Mouse (Mus musculus) embryonic facial prominence, embryonic 12.5 days (tissue): ENCODE results near the gene Nrarp. TPM values are rescaled to one million over a fixed set of nuclear protein-coding genes. Genes with fewer than 3 reads are reported as not detected.

ENCODE experiments used
- ATAC-seq: fragments of 200-750 bp; cut with Nextera tagmentation; 2 replicates; pipeline ENCODE4 v1.8.0; 2017; ENCODE audit not compliant: insufficient number of reproducible peaks, insufficient read depth, low FRiP score, low TSS enrichment
- H3K27ac ChIP-seq: fragments of 300-500 bp; sonication (generic); 2 replicates; pipeline ENCODE4 v1.5.1; 2016; ENCODE audit warnings: mild to moderate bottlenecking
- H3K27me3 ChIP-seq: fragments of 300-500 bp; sonication (generic); 2 replicates; pipeline ENCODE4 v1.6.1; 2016; ENCODE audit warnings: mild to moderate bottlenecking, moderate library complexity
- H3K36me3 ChIP-seq: fragments of 300-500 bp; sonication (generic); 2 replicates; pipeline ENCODE4 v1.6.1; 2016; ENCODE audit warnings: mild to moderate bottlenecking
- H3K4me1 ChIP-seq: fragments of 300-500 bp; sonication (generic); 2 replicates; pipeline ENCODE4 v1.6.1; 2016
- H3K4me2 ChIP-seq: fragments of 300-500 bp; sonication (generic); replicated peaks from 2 replicates; pipeline ENCODE4 v1.6.1; 2016; ENCODE audit warnings: mild to moderate bottlenecking, moderate library complexity
- H3K4me3 ChIP-seq: fragments of 300-500 bp; sonication (generic); 2 replicates; pipeline ENCODE4 v1.5.1; 2016; ENCODE audit warnings: mild to moderate bottlenecking
- H3K9ac ChIP-seq: fragments of 300-500 bp; sonication (generic); 2 replicates; pipeline ENCODE4 v1.6.1; 2016; ENCODE audit warnings: mild to moderate bottlenecking, moderate library complexity
- H3K9me3 ChIP-seq: fragments of 300-500 bp; sonication (generic); 2 replicates; pipeline ENCODE4 v1.6.1; 2016; ENCODE audit warnings: mild to moderate bottlenecking, moderate library complexity
- WGBS: fragments of 180-500 bp; shearing (Covaris S2); methylation state at CpG from one replicate; pipeline ENCODE4 v1.1.7; 2016; 5-methylcytosine and 5-hydroxymethylcytosine counted together
- polyA plus RNA-seq: library from polyadenylated mRNA; unstranded; fragments of >200 nt; fragmentation: Nextera tagmentation; extraction: Ambion mirVana; gene quantifications from 2 replicates; pipeline ENCODE4 v1.2.1, GENCODE M21; 2016

The Nrarp gene
- polyA plus RNA-seq, 1 experiment from 2014 or later: 21.3 TPM

DNA sequence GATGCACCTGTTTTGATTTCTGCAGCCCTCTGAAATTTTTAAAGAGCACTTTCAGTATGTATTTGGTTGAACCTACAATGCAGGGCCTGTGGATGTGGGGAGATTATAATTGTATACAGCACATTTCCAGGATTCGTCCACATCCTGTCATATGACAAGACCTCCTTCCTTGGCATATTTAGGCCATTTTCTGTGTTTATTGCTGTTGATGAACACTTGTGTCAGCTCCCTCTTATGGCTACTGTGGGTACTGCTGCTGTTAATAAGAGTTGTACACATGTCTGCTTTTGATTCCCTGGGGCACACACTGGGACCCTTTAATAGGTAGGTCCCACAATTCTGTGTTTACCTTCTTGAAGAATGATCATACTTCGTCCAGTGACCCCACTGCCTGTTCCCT is 22.9 kb upstream of the Nrarp start:
- no peaks in the 10 kb centered on the region for H3K4me1 ChIP-seq
- H3K4me3 ChIP-seq: no peak overlapping the region
- no peaks in the 10 kb centered on the region for H3K36me3 ChIP-seq
- WGBS: 54% methylated on average over 2 of the region's 2 CpGs
- H3K27ac ChIP-seq: no peak overlapping the region
- H3K9ac ChIP-seq: no peak overlapping the region
- no peaks in the 10 kb centered on the region for H3K9me3 ChIP-seq
- no peaks in the 10 kb centered on the region; the same call in 1 of the 2 replicates for H3K27me3 ChIP-seq
- no peak for ATAC-seq
- H3K4me2 ChIP-seq: no peak overlapping the region

- 28% methylated on average over 4 of the region's 4 CpGs for WGBS
- Histone ChIP-seq H3K9ac (peak overlapping the region; percentile 62; the same call in 1 of the 2 replicates), H3K27ac (no peak overlapping the region), H3K27me3 (no peaks in the 10 kb centered on the region; the same call in 1 of the 2 replicates), H3K4me2 (peak overlapping the region; percentile 87), H3K4me3 (peak overlapping the region; percentile 49), H3K4me1 (peaks cover 27% of the 10 kb centered on the region), H3K36me3 (no peaks in the 10 kb centered on the region), H3K9me3 (no peaks in the 10 kb centered on the region)
- peak; percentile 0; the same call in 1 of the 2 replicates for ATAC-seq
These were observed 13.1 kb upstream of the Nrarp start for GRCm38 (mm10) chr2:25167481-25167880.

GRCm38 (mm10) chr2:25167919-25168664 is 12.5 kb upstream of the Nrarp start:
- Histone ChIP-seq H3K4me2 (peak overlapping the region; percentile 87), H3K4me3 (peak overlapping the region; percentile 49), H3K9ac (peak overlapping the region; percentile 62), H3K9me3 (no peaks in the 10 kb centered on the region), H3K4me1 (peaks cover 27% of the 10 kb centered on the region), H3K36me3 (no peaks in the 10 kb centered on the region), H3K27me3 (no peaks in the 10 kb centered on the region; the same call in 1 of the 2 replicates), H3K27ac (peak overlapping the region; percentile 75)
- WGBS: 3% methylated on average over 29 of the region's 41 CpGs
- peak; percentile 38 for ATAC-seq

DNA sequence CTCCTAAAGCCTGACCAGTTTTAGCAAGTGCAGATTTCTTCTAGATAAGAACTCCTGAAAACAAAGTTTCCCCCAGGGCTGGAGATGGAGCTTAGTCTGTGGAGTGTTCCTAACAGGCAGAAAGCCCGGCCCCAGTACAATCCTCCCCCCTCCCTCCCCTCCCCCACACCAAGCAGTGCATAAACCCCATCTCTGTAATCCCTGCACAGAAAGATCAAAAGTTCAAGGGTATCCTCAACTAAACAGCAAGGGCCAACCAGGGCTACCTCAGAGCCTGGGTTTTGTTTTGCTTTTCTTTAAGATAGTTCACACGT is 11.9 kb upstream of the Nrarp start:
- peak overlapping the region; percentile 49 for H3K4me3 ChIP-seq
- no peak overlapping the region for H3K9ac ChIP-seq
- H3K27ac ChIP-seq: peak overlapping the region; percentile 75
- H3K4me1 ChIP-seq: peaks cover 22% of the 10 kb centered on the region
- H3K4me2 ChIP-seq: peak overlapping the region; percentile 87
- no peaks in the 10 kb centered on the region for H3K36me3 ChIP-seq
- no peaks in the 10 kb centered on the region for H3K27me3 ChIP-seq
- WGBS: 13% methylated on average over 2 of the region's 2 CpGs
- H3K9me3 ChIP-seq: no peaks in the 10 kb centered on the region
- ATAC-seq: no peak; the same call in 1 of the 2 replicates

GRCm38 (mm10) chr2:25169778-25170177 is 10.8 kb upstream of the Nrarp start:
- no peak overlapping the region for H3K4me2 ChIP-seq
- H3K4me3 ChIP-seq: no peak overlapping the region
- H3K27ac ChIP-seq: no peak overlapping the region
- no peaks in the 10 kb centered on the region for H3K9me3 ChIP-seq
- H3K36me3 ChIP-seq: no peaks in the 10 kb centered on the region
- H3K9ac ChIP-seq: no peak overlapping the region
- peaks cover 18% of the 10 kb centered on the region for H3K4me1 ChIP-seq
- H3K27me3 ChIP-seq: no peaks in the 10 kb centered on the region
- 18% methylated on average over 5 of the region's 5 CpGs for WGBS
- no peak for ATAC-seq

- no peaks in the 10 kb centered on the region for H3K9me3 ChIP-seq
- WGBS: 73% methylated on average over 10 of the region's 10 CpGs
- ATAC-seq: no peak
- peaks cover 18% of the 10 kb centered on the region for H3K4me1 ChIP-seq
- H3K27ac ChIP-seq: no peak overlapping the region
- no peaks in the 10 kb centered on the region for H3K36me3 ChIP-seq
- H3K27me3 ChIP-seq: no peaks in the 10 kb centered on the region
- H3K4me3 ChIP-seq: no peak overlapping the region
- no peak overlapping the region for H3K4me2 ChIP-seq
- H3K9ac ChIP-seq: no peak overlapping the region
These were observed 10.0 kb upstream of the Nrarp start for GRCm38 (mm10) chr2:25170326-25171100.

DNA sequence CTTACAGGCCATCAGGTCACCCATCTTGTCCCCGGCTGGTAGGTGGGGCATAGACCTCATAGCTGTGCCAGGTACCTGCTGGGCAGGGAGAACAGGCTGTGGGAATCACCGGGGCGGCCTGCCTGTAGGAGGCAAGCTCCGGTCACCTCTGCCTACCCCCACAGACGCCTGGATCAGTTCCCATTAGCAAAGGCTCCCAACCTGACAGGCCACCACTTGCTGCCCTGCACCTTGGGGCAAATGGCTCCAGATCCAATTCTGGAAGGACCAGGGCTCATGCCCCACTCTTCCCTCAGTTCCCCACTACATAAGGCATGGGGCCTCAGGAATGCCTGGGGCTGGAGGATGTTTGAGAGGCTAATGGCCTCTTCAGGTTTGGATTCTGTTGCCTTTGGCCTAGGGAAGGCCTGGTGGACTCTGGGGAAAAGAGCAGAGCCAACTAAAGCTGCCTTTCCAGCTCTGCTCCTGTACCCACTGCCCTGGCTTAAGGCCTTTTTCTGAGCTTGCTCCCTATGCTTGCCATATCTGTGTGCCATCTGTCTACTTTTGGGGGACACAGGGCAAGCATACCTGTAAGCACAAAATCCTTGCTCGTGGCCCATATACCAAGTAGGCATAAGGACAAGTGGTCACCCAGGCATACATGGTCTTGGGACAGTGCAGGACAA is 9.3 kb upstream of the Nrarp start:
- no peak for ATAC-seq

GRCm38 (mm10) chr2:25171769-25172153 is 8.8 kb upstream of the Nrarp start:
- 59% methylated on average over 1 of the region's 1 CpGs for WGBS
- H3K36me3 ChIP-seq: no peaks in the 10 kb centered on the region
- no peak overlapping the region for H3K4me2 ChIP-seq
- H3K4me1 ChIP-seq: peaks cover 23% of the 10 kb centered on the region
- ATAC-seq: no peak
- H3K4me3 ChIP-seq: no peak overlapping the region
- 0 out of 2 replicates have a peak, but pooled peaks cover 9% of the 10 kb centered on the region for H3K27me3 ChIP-seq
- H3K9ac ChIP-seq: no peak overlapping the region
- H3K27ac ChIP-seq: no peak overlapping the region
- H3K9me3 ChIP-seq: no peaks in the 10 kb centered on the region

More for the DNA sequence above, 9.3 kb upstream of the Nrarp start:
- Histone ChIP-seq H3K4me3 (no peak overlapping the region), H3K36me3 (no peaks in the 10 kb centered on the region), H3K4me2 (no peak overlapping the region), H3K4me1 (peaks cover 18% of the 10 kb centered on the region), H3K9me3 (no peaks in the 10 kb centered on the region), H3K27ac (no peak overlapping the region), H3K9ac (no peak overlapping the region), H3K27me3 (0 out of 2 replicates have a peak, but pooled peaks cover 4% of the 10 kb centered on the region)
- 82% methylated on average over 6 of the region's 6 CpGs for WGBS

- WGBS: 69% methylated on average over 8 of the region's 8 CpGs
- Histone ChIP-seq H3K27ac (no peak overlapping the region), H3K9me3 (no peaks in the 10 kb centered on the region), H3K4me1 (peaks cover 29% of the 10 kb centered on the region), H3K4me3 (no peak overlapping the region), H3K4me2 (no peak overlapping the region), H3K36me3 (no peaks in the 10 kb centered on the region), H3K27me3 (peaks cover 17% of the 10 kb centered on the region; the same call in 1 of the 2 replicates), H3K9ac (no peak overlapping the region)
- ATAC-seq: no peak
These were observed 7.9 kb upstream of the Nrarp start for GRCm38 (mm10) chr2:25172629-25173028.

DNA sequence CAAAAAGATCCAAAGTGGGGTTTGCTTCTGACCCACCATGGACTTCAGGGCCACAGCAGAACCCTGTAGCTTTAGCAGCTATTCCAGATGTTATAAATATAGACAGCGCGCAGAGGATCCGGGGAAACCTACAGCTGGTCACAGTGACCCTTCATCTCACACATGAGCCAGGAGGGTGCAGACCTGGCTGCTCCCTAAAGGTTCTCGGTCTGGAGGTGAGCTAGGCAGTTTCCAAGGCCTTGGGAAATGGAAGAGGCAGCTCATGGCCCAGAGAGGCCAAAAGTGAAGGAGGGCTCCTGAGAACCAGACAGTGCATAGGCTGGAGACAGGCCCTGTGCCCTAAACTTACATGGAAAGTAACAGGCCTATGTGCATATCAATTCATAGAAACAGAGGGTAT is 6.7 kb upstream of the Nrarp start:
- ATAC-seq: no peak
- 90% methylated on average over 4 of the region's 4 CpGs for WGBS
- H3K27me3 ChIP-seq: peaks cover 29% of the 10 kb centered on the region

GRCm38 (mm10) chr2:25174866-25175689 is 5.5 kb upstream of the Nrarp start:
- no peaks in the 10 kb centered on the region for H3K36me3 ChIP-seq
- no peak overlapping the region for H3K9ac ChIP-seq
- H3K4me2 ChIP-seq: no peak overlapping the region
- peaks cover 30% of the 10 kb centered on the region for H3K4me1 ChIP-seq
- WGBS: 52% methylated on average over 7 of the region's 7 CpGs
- no peak overlapping the region for H3K27ac ChIP-seq
- no peaks in the 10 kb centered on the region for H3K9me3 ChIP-seq
- H3K4me3 ChIP-seq: no peak overlapping the region
- no peak for ATAC-seq
- peaks cover 42% of the 10 kb centered on the region for H3K27me3 ChIP-seq

More for the DNA sequence above, 6.7 kb upstream of the Nrarp start:
- H3K9ac ChIP-seq: no peak overlapping the region
- no peak overlapping the region for H3K4me3 ChIP-seq
- H3K4me2 ChIP-seq: no peak overlapping the region
- H3K27ac ChIP-seq: no peak overlapping the region
- H3K9me3 ChIP-seq: no peaks in the 10 kb centered on the region
- H3K4me1 ChIP-seq: peaks cover 30% of the 10 kb centered on the region
- no peaks in the 10 kb centered on the region for H3K36me3 ChIP-seq
